Mouse (Mus musculus) urinary bladder, postnatal 36 days (tissue): ENCODE results near the gene Spen.
A peak's percentile ranks its signal among the peaks of the same experiment; 100 is the strongest.

ENCODE experiments used
- DNase-seq, 2 experiments: peaks; one replicate each; pipeline ENCODE4 v3.0.0; 2022; ENCODE audit warnings: low spot score in 2 of 2, mixed read lengths in 1 of 2

The Spen gene

DNA sequence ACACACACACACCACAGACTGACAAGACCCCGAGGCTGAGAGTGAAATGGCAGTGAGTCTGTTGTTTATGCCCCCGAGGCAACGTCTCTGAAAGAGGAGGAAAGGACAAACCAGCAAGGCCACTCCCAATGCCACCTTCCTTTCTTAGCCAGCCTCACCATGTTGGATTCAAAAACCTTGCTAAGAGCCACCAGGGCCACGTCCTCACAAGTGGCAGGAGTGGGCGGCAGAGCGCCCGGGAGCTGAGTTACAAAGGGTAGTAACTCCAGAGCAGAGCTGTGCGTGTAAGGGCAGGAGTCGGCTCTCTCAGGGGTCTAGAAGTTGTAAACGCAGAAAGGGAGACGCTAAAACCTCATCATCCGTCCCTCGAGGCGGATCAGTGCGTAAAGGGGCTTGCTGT is 7.4 kb downstream of the Spen start:
- DNase-seq, result no peak

DNA sequence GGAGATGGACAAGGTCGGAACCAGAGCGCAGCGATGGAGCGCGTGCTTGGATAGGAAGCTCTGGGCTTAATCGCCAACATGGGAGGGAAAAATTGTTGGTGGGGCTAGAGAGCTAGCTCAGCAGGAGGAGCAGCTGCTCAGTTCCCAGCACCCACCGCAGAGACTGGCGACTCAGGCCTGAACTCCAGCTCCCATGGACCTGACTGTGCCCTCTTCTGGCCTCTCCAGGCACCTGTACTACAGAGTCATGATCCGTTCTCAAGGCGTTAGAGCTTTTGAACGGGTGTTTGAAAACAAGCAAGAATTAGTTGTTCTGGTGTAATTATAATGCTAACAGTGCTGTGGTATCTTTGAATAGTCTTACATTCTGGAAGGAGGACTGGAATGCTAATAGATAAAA is 9.5 kb downstream of the Spen start:
- DNase-seq, result no peak

DNA sequence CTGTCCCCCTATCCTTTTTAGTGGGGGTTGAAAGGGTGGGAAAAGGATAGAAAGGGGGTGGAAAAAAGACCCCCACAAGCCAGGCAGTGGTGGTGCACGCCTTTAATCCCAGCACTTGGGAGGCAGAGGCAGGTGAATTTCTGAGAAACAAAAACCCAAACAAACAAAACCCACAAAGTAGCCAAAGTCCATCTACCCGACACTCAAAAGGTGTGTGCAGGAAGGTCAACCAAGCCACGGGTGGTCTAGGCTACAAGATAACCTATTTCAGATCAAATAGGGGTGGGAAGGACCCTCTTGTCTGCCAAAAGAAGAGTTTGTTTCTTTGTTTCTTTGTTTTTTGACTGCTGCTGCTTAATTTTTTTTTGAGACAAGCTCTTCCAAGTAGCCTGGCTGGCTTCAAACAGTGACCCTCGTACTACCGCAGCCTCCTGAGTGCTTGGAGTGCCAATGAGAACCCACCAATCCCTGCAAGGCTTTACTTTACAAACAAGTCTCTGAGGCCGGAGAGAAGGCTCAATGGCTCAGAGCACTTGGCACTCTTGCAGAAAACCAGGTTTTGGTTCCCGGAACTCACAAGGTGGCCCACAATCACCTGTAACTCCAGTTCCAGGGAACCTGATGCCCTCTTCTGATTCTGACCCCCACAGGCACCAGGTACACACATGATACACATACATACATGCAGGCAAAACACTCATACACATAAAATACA is 11.3 kb downstream of the Spen start:
- no peak for DNase-seq

DNA sequence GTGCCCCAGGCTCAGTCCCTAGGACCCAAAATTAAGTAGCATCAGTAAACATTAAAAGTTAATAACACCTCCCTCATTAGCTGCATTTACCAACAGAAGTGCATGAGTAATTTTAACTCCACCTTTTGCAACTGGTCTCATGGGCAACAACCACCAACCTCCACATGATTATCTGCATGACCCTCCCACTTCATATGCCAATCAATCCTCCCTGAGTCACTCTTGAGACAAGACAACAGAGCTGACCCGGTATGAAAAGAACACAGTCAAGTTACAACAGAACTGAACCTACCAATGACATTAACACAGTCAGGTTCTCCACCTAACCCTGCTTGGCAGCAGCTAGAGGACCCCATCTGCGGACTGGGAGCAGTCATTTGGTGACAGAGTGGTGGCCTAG is 12.5 kb downstream of the Spen start:
- no peak for DNase-seq

DNA sequence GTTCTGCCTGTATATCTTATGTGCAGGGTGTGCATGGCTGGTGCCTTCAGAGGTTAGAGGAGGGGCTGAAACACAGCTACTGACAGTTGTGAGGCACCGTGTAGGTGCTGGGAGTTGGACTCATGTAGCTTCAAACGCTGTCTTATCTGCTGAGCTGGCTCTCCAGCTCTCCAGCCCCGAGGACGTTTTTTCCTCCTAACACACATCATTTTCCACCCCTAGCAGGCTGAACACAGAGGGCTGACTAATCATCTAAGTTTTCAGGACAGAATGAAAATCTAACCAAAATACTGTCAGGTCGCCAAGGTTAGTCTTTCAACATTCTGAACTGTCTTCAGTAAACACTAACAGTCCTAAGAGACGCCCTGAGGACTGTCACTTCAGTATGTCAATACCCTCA is 13.7 kb downstream of the Spen start:
- DNase-seq, result no peak

DNA sequence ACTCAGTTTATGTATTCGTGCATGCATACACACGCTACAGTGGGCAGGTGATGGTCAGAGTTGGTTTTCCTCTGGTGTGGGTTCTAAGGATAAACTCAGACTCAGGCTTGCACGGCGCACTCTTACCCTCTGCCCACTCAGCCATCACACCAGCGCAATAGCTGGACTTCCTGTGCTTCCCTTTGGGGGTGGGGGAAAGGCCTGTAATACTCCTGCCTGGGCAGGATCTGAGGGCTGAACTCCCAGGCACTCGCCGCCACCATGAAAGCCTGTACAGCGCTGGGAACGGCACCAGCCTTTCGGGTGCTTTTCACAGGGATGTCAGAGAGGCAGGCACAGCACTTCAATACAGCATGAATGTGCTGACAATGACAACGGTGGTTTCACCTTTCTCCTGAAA is 15.3 kb downstream of the Spen start:
- DNase-seq, result no peak

DNA sequence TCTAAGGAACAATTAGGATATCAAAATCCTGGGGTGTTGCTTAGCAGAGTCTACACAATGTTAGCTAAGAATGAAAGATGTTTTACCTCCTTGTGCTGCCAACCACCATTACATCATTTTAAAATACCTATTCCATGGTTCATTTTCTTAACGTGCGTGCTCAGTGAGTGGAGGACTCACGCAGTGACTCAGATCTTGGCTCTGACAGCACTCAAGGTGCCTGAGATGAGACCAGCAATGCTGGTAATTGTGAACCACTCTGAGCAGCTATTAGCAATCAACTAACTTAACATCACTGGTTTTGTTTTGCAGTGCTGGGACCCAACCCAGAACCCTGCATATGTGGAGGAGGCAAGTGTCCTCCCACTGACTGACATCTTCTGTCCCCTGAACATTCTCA is 20.0 kb downstream of the Spen start:
- DNase-seq, result no peak

DNA sequence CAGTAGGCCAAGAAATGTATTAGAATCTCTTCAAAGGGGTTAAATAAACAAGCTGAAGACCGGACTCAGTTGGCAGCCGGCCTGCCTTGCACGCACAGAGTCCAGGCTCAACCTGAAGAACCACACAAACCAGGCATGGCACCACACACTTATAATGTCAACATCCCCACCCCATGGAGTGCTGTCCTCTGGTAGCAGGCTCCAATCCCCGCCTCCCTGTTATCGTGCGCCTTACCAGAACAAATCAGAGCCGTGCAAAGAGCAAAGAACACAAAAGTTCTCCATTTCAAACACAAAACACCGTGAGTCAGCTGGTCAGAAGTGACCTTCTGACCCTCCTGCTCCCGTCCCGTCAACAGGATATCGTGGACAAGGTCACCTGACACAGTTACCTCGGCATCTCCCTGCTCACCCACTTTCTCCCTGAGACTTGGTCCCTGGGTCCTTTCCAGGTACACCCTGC is 24.2 kb downstream of the Spen start:
- peak; percentile 78 to 80 for DNase-seq

DNA sequence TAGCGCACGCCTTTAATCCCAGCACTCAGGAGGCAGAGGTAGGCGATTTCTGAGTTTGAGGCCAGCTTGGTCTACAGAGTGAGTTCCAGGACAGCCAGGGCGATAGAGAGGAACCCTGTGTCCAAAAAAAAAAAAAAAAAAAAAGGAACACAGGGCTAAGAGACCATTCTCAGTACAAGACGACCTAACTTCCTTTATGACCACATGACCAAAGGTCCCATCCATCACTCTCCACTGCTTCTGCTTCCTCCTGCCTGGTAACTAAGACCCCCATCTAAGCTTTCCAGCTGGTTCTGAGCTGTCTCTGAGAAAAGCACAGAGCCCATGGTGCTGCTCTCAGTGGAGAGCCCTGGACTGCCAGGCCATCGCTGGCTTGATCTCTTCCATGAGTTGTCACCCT is 26.3 kb downstream of the Spen start:
- no peak for DNase-seq

DNA sequence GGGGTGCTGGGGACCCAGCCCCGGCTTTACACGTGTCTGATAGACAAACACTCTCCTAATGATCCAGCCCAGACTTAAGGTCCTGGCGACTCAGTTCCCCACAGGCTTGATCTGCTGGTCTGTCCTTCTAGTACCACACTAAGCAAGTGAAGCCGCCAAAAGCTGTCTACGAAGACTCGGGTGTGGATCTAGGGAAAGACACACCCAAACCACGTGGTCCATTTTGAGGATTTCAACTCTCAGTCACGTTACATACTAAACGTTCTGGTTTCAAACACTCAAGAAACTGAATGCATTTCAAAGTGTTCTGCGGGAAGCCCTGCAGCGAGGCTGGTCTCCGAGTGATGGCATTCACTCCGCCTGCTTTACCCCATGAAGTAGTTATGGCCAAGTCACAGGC is 27.9 kb downstream of the Spen start:
- DNase-seq, result no peak

DNA sequence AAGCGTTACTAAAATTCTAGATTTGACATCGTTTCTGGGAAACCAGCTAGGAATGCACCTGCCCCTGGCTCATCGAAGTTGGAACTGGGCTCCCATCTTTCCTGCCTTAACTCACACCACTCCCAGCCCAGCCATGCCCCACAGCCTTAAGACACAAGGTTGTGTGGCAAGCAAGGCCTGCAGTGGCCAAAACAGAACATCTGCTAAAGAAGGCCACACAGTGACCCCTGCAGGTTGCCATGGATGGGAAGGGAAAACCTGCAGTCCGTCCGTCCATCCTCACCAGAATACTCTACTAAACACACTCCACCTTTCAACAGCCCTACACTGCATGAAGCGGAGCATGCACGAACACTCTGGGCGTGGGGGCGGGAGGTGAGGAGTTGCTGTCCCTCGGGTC is 31.5 kb downstream of the Spen start:
- peak; percentile 26 to 63 for DNase-seq

DNA sequence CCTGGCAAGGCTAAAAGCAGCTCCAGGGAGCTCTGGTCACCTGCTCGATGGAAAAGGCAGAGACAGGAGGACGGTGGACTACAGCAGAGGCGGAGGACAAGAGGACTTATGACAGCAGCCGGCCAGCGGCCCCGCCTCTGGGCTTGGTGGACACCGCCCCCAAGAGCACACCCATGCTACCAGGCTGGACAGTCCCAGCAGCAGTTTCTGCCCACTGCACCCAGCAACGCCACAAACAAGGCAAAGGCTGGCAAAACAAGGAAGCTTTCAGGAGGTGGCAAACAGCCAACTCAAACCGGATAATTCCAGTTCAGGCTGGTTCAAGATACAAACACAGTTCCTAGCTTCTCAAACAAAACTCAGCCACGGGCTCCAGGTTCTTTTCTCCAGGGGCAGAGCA is 32.0 kb downstream of the Spen start:
- peak; percentile 89 to 92 for DNase-seq

DNA sequence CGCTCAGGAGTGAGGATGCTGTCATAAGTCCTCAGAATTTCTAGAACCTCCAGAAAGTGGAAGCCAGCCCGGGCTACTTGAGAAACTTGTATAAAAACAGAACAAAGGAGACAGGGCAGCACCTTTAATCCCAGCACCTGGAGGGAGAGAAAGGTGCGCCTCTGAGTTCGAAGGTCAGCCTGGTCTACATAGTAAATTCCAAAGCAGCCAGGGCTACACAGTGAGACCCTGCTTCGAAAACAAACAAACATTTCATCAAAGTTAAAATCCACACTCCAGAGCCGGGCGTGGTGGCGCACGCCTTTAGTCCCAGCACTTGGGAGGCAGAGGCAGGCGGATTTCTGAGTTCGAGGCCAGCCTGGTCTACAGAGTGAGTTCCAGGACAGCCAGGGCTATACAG is 32.6 kb downstream of the Spen start:
- DNase-seq, result no peak

DNA sequence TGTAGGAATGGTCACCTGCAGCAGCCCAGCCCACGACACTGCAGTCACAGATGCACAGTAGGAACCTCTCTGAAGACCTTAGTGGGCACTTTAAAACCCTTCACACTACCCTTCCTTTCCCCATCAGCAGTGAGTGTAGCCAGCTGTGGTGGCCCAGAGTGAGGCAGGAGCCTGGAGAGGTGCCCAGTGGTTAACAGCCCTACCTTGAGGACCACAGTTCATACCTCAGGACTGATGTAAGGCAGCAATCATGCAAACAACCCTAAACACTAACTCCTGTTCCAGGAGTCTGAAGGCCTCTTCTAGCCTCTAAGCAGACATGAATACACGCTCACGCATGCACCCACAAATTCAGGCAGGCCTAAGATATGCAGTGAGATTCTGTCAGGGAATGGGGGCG is 33.9 kb downstream of the Spen start:
- DNase-seq, result no peak

DNA sequence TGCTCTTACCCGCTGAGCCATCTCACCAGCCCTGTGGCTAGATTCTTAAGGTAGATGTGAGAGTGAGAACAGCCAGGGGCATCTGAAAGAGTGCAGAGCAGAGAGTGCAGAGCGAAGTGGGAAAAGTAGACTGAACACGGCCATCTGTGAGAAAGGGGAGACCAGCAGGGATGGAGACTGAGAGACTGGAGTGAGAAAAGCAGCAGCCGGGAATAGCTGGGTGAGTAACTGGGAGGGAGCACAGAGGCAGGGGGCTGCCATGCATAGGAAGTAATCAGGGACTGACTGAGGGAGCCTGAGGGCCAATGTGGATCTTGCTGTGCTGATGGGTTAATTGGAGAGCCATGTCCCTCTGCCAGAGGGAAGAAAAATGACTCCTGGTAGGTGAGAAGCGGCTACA is 35.7 kb downstream of the Spen start:
- no peak for DNase-seq

DNA sequence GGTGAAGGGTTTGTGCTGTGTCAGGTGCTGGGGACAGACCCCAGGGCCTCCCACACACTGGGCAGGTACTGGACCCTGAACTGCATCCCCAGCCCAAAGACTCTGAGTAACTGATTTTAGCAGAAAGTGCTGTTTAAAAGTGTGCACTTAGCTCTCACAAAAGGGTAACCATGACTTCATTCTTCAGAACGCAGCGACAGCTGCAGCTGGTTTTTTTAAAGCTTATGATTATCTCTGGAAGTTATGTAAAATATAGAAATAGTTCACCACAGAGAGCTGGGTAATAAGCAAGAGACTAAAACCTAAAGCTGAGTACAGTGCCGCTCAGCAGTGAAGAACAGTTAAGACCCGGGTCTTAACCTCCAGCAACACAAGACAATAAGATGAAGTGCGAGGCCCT is 37.3 kb downstream of the Spen start:
- DNase-seq, result no peak

DNA sequence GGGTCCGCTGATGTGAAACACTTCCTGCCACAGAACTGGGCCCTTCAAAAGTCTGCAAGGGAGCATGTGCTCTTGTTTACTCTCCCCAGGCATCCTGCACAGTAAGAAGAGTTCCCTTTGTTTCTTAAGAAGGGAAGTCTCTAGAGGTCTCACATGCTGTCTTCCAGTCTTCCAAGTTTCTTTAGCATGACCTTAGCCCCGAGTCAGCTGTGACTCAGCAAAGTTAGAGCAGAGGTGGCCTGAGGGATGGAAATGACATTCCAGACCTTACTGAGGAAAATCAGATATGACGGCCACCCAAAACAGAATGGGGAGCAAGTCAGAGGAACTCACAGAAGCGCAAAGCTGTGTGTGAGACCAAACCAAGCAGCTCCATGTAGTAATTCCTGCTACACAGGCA is 37.8 kb downstream of the Spen start:
- no peak for DNase-seq

DNA sequence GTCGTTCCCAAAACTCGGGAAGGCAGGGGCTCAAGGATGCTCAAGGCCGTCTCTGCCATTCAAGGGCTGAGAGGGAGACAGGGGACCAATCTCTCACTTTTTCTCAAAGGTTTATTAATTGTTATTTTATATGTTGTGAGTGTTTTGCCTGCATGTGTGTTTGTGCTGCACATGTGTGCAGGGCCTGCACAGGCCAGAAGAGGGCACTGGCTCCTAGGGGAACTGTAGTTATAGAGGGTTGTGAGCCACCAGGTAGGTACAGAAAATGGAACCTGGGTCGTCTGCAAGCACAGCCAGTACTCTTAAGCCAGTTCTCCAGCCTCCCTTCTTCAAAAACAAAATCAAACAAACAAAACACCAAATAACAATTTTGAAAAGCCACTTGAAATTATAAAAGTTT is 49.7 kb downstream of the Spen start:
- no peak for DNase-seq

DNA sequence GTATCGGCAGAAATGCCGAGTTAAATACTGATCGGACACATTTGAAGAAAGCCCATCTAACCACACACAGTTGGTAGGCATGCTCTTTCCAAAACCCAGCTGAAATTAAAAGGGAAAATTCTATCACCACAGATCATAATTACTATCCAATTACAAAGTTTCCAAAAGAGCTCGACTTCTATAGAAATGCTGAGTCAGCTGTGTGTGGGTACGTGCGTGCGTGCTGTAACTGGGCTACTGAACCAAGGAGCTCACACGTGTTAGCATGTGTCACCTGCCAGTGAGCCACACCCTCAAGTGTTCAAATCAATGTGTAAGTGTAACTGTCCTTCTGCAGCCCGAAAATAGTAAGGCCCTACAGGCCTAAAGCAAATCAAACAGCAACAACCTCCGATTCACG is 50.8 kb downstream of the Spen start:
- no peak for DNase-seq

DNA sequence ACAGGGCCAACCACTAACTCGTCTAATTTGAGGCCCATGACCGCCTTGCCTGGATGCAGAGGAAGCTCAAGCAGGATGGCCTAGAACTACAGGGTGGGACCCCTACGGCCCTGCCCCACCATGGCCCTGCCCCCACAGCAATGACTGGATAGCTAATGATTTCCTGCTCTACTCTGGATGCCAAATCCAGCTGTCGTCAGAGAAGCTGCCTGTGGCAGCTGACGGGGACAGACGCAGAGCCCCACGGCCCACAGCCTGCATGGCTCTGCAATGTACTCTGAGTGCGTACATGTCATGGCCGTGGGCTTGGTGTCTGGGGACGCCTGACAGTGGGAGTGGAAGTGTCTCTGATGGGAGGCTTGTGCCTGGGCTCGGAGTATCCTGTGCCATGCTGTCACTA is 54.3 kb downstream of the Spen start:
- no peak for DNase-seq

DNA sequence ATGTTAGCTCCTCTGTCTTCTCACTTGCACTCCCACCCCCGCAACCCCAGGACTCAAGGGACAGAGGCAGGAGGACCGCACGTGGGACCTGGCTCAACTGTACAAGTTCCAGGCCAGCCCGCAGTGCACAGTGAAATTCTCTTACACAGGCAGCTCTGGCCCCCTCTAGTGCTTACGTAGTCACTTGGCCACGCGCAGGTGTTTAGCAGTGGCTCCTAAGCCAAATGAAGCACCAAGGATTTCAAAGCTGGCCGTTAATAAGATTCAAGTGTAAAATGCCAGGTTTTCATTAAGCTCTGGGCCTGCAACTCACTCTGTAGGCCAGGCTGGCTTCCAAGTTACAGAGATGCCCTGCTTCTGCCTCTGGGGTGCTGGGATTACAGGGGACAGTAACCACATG is 59.0 kb downstream of the Spen start:
- no peak for DNase-seq

DNA sequence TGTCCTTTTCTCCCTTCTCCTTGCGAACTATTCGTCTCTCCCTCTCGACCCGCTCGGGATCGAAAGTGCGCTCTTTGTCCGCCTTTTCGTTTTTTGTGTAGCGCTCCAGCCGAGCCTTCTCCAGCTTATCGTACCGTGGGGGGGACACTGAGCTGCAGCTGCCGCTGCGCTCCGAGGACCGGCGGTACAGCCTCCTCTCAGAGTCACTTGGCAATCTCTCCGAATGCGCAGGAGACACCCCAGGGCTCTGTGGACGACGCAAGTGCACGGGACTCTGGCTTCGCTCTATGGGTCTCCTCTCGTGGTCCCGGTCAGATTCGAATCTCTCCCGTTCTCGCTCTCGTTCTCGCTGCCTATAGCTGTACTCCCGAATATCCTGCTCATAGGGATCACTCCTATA is 59.6 kb downstream of the Spen start:
- DNase-seq, result no peak

DNA sequence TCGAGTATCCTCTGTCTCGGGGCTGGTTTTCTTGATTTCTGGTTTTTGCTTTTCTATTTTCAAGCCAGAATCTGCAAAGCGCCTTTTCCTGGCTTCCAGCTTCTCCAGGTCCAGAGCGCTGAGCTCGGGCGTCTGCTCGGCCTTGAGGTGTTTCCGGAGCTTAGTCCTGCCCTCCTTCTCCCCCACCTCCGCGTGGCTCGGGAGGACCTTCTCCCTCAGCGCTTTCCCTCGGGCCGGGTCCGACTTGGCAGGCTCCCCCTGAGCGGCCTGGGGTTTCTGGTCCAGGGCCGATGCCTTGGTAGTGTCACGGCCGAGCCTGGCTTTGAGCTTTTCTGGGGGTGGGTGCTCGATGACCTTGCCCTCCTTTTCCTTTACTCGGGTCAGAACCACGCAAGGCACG is 60.2 kb downstream of the Spen start:
- DNase-seq, result no peak

DNA sequence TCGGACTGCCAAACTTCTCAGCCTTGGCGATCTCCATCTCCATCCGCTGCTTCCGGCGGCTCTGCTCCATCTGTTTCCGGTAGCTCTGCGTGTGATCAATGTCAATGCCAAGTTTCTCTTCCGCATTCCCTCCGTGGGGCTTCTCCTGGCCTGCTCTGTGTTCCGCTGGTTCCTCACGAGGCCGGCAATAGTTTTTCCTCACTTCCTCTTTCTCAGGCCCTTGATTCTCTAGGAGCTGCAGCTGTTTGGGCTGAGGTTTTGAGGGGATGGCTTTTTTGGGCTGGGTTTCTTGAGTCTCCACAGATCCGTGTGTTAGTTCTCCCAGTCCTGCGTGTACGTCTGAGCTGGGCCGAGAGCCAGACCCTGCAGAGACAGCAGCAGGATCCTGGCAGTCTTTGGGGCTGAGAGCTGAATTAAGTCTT is 60.7 kb downstream of the Spen start:
- no peak for DNase-seq
